Mouse (Mus musculus) A20 (cell line): ENCODE results near the gene Sspn.

Experiments
- DNase-seq: peaks from one replicate; pipeline ENCODE4 v3.0.0-alpha.2; 2011; ENCODE audit warnings: low read depth, low spot score

The Sspn gene

DNA sequence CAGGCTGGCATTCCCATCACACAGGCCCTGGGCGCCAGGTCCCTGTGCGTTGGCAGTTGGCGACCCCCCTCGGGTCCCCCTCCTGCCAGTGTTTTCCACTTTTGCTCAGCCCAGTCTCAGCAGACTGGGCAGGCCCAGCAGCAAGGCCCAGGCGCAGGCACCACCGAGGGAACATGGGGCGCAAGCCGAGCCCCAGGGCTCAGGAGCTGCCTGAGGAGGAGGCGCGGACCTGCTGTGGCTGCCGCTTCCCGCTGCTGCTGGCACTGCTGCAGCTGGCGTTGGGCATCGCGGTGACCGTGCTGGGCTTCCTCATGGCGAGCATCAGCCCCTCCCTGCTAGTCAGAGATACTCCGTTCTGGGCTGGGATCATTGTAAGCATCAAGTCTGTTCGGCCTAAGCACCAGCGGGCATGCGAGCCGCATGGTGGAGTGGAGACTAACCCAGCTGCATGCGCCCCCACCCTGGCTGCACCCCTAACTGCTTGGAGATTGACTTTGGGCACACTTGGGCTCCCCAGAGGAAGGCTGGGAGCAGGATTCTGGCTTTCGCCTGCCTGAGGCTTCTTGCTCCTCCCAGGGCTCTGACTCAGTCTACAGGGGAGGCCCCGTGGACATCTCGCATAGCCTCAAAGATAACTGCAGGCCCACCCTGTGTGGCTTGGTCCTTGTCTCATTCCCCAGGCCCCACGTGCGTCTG is 2.7 kb downstream of the Sspn start:
- DNase-seq, result no peak

DNA sequence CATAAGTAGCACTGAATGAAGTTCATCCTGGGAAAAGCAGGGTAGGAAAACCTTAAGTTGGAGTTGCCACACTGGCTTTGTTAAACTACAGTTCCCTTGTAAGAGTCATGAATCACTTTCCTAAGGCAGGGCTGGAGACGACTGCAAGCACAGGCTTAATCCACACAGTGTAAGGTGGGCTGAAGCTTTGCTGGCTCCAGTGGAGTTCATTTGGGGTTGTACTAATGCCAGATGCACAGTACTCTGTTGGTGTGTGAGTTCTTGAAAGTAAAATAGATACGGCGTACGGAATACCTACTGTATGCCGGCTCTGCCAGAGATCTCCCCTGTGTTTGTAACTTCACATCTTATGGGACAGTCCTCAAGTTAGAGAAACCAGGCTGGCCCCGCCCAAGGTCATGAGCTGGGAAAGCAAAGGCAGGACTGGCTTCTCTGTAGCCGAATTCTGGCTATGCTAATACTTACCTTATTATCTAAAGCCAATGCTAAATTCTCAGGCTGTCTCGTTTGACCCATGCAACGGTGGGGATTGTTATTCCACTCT is 3.3 kb downstream of the Sspn start:
- no peak for DNase-seq

DNA sequence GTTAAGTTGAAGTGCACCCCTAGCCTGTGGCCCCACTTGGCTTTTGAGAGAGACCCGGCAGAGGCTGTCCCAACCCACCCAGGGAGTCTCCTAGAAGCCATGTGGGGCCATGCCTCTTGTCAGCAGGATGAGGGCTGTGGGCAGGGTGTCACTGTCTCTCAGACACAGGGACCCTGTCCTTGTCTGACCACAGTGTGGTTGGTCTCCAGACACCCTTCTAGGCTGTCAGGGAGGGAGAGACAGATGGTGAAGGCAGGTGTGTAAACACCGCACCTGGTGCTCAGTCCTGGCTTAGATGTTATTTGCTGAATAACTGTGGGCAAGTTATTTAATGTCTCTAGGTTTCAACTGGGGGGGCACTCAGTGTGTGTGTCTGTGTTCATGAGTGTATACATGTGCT is 4.5 kb downstream of the Sspn start:
- no peak for DNase-seq

DNA sequence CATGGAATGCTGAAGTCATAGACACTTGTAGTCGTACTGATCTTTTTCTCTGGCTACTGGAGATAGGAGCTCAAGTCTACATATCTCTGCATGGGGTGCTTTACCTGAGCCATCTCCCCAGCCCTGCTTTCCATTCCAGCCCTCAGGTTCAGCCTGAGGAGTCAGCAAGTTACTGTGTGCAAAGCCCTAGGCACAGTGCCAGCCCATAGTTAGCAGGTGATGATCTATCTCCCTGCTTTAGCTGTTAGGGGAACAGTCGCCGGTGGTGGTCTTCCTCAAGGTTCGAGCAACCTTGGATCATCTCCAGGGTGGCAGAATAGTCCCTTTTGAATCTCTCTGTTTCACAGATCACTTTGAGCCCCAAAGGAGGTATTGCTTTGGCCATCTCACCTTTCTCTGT is 5.1 kb downstream of the Sspn start:
- no peak for DNase-seq

DNA sequence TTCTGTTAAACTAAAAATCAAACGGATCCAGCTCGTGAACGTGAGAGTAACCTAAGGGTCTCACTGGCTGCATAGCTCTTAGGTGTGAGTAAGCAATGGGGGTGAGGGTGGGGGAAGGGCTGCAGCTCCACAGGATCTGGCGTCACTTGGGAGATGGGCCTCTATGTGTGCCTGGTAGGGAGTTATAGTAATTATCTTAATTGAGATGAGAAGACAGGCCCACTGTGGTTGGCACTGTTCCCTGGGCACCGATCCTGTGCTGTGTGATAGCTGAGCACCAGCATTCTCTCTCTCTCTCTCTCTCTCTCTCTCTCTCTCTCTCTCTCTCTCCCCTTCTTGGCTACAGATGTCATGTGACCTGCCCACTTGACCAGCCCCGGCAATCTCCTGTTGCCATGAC is 9.4 kb downstream of the Sspn start:
- no peak for DNase-seq

DNA sequence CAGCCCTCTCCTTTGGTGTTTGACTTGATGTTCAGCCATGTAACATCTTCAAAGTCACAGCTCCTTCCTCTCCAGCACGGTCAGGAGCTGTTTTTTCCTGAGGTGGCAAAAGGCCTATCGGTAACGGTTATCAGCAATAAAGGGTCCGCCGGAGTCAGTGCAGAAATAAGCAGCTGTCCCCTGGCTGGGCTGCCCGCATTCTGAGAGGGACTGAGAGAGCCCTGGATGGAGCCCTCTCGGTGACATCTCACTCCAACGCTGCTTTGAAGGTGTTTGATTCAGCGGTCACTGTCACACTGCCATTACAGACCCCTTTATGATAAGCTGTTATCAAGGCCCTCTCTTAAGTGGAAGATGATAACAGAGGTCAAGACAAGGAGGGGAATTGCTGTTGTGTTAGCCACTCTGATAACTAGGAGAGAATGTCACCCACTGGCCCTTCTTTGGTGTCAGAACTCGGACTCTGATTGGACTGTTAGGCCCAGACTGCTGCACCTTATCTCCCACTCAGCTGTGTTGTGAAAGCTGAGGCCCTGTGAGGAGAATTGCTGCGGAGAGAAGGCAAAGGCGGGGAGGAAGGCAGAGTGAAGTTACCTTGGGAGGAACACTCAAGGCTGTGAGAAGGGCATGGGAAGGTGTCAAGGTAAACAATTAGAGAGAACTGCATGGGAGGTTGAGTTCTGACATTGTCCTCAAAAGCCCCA is 11.0 kb downstream of the Sspn start:
- DNase-seq, result no peak

DNA sequence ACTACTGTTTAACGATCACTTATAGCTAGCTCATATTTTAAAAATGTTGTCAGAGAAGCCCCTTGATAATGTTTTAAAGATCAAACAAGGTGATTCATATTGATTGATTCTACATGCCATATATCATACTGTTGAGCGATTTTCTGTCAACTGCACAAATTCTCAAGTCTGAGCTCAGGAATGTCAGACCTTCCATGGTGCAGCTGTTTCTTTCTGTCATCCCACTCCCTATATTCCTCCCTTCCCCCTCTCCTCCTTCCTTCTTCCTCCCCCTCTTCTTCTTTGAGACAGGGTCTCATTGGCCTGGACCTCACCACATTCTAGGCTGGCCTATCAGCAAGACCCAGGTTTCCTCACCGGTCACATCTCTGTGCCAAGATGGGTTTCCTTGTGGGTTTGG is 12.0 kb downstream of the Sspn start:
- DNase-seq, result no peak

DNA sequence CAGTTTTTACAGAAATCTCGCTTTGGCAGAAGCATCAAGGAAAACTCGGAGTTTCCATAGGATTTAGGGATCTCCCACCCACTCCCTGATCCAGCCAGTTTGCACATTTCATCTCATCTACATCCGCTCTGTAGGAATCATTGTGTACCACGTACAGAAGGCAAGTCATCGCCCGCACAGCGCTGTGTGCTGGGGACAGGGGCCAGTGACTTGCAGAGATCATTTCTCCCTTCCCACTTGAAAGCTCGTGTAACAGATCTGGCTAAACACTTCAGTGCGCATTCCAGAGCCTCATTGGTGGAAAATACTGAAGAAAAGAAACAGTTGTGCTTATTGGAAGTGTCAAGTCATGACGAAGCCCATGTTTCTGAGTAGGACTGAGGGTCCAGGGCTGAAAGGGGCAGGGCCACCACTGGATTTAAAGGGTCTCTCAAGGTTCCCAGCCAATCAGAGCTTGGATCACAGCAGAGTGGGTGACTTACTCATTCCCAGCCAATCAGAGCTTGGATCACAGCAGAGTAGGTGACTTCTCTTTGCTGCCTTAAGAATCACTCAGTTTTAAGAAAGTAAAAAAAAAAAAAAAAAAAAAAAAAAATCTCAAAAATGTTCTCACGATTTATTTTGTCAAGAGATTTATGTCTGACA is 14.4 kb downstream of the Sspn start:
- DNase-seq, result no peak

DNA sequence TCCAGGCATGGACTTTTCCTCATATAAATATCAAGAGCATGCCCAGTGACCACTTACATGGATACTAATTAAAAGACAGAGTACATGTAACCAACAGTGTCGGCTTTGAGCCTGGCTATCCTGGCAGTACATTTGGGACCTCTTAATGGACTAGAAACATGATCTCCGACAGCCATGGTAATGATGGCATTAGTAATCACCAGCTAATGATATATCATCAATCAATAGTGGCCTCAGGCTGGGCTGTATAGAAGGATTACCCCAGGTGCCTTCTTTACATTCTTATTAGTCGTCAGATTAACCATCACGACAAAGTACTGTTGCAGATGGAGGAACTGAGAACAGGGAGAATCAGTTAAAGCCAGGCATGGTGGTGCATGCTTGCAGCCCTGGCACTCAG is 17.6 kb downstream of the Sspn start:
- DNase-seq, result no peak

DNA sequence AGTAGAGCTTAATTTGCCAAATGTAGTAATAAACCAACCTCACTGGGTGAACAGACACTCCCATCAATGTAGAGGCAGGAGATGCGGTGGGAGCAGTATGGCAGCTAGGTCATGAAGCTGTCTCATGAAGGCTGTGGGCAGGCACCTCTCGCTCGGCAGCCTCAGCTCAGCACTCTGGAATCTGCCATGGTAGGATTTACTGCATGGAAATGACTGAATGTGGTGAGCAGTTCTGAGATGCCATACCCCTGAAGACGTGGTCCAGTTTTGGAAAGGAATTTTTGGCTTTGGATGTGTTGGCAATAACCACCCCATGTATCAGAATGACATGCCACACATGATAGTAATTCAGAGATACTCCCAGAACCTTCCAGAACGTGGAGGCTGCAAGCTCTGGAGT is 19.2 kb downstream of the Sspn start:
- DNase-seq, result no peak

DNA sequence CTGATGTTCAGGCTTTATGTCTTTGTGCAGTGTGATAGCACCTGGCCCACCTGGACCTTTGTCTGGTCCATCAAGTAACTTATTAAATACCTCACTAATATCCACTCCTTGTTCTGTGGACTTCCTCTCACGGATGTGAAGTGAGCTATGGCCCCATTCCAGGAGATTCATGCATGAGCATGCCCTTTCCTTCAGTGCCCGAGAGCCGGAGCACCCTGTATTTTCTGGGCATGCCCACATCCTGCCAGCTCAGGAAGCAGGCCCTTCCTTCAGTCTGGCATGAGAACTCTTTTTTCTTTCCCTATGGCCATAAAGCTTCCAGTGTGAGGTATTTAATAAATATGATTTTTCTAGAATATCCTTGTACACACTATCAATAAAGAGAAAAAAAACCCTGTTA is 21.2 kb downstream of the Sspn start:
- no peak for DNase-seq

DNA sequence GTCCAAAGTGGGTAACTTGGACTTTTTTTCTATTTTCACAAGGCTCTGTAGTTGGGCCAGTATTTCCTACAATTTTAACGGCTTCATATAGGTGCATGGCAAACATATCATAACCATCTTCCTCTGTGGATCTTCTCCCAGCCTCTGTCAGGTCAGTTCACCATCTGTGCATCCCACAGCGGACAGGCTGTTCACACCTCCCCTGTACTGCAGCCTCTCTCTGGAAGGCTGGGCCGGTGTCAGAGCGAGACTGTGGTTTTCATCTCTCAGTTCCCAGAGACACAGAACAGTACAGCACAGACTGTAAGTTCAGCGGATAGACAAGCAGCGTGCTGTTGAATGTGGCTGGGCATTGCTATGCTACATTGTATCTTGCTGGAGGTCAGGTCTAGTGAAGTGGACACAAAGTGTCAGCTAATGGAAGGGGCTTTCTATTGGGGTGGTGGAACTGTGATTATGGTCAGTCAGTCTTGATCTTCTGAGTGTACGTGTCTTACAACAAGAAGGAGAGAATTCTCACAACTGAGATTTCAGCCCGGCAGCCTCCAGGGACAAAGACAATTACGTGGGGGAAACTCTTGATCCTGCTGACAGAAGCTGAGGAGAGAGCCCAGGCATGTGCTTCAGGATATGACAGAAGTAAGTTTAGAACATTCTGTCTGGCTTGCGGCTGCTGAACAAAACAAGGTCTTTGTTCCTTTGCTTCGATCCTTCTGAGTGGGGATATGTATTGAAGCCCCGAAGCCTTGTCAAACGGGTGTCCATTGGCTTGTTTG is 21.9 kb downstream of the Sspn start:
- no peak for DNase-seq

DNA sequence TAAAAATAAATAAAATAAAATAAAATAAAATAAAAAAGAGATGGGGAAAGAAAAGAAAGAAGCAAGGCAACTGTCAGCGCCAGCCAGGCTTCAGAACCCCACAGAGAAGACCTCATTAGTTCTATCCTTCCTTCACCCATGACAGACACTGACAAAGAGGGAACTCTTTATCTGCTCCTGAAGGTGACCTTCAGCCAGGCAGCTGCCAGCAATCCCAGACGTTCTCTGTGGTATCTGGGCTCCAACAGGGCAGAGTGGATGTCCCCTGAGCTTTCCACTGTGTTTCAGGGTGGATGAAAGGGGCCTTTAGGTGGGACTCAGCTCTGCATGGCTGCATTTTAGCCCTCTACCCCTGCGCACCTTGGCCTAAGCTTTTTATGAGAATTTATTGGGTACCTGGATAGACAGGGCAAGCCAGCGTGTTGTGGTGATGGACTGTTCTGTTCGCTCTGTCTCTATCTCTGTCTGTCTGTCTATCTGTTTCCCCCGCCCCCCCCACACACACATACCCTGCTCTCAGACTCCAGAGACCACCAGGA is 26.1 kb downstream of the Sspn start:
- DNase-seq, result no peak

DNA sequence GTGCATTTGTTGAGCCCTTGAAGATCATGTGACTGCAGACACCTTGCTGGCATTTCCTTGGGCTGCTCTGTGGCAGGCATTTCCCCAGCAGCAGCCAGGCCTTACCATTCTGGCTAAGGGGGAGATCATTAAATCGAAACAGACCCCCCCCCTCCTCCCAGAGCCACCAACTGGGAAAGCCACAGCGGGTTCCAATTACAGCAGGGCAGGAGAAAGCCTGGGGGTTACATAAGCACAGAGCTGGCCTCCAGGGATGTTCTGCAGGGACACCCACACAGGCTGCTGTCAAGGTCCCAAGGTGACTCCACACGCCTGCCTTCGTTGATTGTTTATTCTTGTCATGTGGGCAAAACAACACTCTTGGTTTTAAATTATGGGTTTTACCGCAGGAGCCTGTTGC is 26.6 kb downstream of the Sspn start:
- no peak for DNase-seq

DNA sequence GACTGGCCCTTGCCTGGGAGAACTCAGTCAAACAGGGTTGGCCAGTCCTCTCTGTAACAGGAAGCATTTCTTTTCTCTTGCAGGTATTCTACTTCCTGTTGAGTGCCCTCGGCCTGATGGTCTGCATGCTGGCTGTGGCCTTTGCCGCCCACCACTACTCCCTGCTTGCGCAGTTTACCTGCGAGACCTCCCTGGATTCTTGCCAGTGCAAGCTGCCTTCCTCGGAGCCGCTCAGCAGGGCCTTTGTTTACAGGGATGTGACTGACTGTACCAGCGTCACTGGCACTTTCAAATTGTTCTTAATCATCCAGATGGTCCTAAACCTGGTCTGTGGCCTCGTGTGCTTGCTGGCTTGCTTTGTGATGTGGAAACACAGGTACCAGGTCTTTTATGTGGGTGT is 29.6 kb downstream of the Sspn start:
- no peak for DNase-seq

DNA sequence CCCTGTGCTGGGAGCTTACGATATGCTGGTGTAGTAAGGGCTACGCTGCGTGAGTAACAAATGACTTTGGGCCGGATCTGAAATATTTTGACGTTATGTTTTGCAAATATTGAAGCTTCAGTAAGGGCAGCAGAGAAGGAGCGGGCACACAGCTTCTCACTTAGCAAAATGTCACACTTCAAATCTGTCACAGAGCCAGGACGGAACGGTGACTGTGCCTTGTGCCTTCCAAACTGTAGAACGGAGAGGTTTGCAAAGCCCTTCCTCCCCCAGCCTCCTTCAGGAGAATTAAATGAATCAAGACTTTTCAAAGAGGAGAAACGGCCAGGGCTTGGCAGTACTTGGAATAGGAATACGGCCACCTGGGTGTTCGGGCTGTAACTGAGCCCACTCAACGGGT is 32.5 kb downstream of the Sspn start:
- no peak for DNase-seq

DNA sequence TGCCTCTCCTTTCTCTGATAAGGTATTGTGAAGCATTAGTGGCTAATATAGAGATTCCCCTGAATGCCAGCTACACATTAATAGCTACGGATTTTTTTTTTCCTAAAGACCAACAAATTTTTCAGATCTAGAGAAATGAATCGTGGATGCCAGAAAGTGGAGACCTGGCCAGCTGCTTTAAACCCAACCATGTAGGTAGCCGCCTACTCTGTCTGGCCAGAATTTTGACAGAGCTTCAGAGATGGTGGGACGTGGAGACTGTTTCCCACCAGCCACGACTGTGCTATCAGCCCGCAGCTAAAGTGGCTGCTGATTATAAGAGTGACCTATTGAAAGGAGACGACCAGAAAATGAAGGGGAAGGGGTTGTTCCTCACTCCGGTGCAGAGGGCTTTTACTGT is 36.3 kb downstream of the Sspn start:
- DNase-seq, result no peak

DNA sequence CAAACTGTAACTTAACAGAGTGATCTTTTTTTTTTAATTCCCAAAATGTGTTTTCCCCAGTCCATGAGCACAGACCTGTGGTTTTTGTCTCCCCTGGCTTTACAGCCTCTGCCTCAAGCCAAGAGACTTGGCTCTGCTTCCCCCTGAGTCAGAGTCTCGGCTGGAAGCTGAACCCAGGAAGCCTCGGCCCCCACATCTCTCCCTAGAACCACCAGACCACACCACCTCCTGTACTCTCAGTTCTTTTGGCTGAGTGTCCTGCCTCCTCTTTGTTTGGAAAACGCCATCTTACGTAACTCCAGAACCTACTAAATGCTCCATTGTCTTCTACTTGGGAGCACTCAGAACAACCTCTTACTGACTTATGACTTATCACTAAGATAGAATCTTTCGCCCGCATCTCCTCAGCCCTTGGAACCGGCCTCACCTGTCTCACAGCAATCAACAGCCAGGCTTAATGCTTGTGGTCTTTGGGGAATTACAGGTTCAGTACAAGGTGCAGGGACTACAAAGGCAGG is 36.9 kb downstream of the Sspn start:
- DNase-seq, result no peak

DNA sequence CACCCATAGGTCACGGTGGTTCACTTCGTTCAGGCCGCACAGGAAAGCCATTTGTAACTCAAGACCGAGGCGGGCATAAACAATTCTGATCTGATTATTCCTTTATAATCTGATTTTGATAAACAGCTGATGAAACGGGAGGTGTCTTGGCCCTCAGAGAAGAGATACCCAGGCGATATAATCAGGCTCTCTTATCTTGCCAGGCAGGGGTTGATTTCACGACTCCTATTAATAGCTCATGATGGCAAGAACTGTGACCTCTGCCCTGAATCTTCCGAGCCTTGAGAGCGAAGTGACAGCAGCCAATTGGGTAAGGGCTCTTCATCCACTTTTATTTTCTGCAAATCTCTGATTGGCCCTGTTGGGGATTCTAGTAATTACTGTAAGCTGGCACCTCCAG is 37.4 kb downstream of the Sspn start:
- DNase-seq, result no peak

DNA sequence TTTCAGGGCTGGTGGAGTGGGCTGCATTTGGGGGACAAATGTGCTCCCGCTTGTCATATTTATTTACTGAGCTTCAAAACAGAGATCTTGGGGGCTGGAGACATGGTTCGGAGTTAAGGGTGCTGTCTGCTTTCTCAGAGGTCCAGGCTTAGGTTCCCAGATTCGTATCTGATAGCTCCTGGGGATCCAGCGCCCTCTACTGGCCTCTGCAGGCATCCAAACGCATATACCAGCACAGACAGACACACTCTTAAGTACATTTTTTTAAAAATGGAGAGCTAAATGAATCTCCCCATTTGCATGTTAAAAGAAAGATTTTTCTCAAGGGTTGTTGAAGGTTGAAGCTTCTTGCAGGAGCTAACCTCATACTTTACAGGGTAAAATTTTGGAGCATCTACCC is 38.1 kb downstream of the Sspn start:
- DNase-seq, result peak; percentile 43

DNA sequence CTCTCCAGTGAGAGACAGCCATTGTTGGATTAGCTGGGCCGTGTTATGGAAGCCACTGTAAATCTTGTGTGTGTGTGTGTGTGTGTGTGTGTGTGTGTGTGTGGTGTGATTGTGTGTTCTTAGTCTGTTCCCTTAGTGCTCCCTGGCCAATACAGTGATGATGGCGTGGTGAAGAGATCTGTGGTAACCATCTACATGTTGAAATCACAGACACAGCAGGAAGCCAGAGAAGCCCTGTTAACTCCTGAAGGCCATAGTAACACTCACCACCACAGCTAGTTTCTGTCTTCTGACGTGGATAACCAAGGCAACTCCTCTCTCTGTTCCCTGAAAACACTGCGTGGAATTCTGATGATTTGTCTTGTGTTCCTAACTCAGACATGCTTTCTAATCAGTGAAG is 40.7 kb downstream of the Sspn start:
- DNase-seq, result no peak

DNA sequence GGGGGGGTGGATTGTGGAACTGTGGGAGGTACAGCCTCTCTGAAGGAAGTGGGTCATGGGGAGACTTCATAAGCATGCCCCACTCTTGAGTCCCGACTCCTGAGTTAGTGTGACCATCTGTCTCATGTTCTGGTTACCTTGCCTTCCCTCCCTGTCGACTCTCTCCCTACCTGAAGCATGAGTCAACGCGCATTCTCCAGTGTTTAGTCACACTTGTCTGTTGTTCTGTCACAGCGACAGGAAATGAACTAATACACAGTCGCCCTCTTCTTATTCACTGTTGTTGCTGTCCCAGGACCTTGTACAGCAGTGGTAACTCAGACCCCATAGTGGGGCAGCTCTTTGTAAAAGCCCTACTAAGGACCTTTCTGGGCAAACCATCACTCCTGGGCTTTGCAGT is 41.4 kb downstream of the Sspn start:
- no peak for DNase-seq
